Mouse (Mus musculus): ENCODE data around the gene Cxcl1.

Cxcl1 gene

GRCm38 (mm10) chr5:90884628-90885242, 6.3 kb upstream of the Cxcl1 start:
- no peak for DNase-seq (ENCODE audit: low read depth, low spot score)

DNA sequence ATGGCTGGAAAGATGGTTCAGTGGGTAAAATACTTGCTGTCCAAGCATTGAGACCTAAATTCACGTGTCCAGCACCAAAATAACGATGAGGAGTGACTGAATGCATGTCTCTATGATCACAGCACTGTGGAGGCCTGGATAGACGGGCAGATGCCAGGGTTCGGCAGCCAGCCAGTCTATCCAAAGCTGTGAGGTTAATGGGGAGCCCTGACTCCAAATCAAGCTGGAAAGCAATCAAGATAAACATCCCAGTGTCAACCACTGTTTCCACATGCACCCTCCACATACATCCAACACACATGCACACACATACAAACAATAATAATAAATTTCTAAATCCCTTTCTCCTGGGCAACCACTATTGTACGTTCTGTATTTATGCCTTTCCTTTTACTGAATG, 2.4 kb upstream of the Cxcl1 start:
- DNase-seq (ENCODE audit: low read depth, low spot score): no peak

- no peak for DNase-seq (ENCODE audit: low read depth, low spot score)
These were observed 398 bp downstream of the Cxcl1 start for GRCm38 (mm10) chr5:90891464-90891813.

DNA sequence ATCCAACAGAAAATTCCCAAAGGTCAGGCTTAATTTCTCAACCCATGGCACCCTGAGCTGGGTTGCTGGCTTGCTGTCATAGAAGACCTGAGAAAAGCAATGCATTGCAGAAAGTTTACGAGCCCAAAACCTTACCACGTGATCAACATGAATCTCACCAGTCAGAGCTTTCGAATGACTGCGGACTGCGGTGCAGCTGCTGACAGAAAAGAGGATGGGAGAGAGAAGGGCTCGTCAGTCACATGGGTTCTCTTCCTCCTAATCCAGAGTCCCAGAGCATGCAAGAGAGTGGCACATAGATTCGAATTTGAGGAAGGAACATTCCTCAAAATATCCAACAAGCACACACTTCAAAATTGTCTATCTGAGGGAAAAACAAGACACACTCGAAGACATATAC, 3.2 kb downstream of the Cxcl1 start:
- no peak for DNase-seq (ENCODE audit: low read depth, low spot score)

DNA sequence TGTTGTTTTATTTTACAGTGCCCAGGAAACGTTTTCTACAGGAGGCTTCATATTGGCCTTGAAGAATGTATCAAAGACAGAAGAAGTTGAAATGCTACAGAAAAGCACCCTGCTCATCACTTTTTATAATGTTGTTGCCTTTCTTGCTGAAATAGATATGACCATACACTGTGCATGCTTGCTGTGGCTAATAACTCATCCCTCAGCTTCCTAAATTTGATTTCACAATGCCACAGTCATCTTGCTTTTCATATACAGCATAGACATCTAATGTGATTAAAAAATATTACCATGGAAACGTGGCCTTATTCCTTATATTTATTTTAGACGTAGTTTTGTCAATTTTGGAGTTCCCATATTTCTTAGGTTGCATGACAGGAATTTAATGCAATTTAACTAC, 6.4 kb downstream of the Cxcl1 start:
- no peak for DNase-seq (ENCODE audit: low read depth, low spot score)

DNA sequence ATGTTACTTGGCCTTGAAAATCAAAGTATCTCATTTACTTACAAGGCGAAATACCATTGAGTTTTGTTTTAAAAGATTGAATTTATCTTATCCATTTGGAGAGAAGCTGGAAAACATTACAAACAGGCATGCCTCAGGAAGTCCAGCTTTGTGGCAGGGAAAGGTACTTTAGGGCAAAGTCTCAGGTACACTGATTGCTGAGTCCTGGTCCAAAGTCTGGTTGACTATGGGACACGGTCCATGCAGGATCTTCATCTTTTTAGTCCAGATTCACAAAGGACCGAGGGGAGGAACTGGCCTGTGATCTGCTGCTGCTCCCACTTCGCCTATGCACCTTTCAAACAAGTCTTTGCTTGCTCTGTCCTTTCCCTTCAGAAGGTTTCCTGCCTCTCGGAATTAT, 8.3 kb downstream of the Cxcl1 start:
- no peak for DNase-seq (ENCODE audit: low read depth, low spot score)

DNA sequence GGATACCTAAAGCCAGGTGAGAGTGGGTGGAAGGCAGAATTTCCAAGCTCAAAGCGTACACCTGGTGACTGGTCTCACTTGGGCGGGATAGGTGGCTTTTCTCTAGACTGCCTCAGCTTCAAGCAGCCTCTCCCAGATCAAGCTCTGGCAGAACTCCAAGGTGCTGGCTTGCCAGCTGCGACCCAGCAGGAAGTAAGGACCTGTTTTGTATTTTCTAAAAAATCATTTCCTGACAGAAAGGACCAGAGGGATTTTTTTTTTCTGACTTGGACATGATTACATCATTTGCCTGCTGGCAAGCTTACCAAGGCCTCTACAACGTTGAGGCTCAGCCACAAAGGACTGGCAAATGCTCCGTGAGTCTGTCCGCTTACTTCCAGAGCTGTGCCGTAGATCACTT, 9.1 kb downstream of the Cxcl1 start:
- DNase-seq (ENCODE audit: low read depth, low spot score): no peak

- DNase-seq (ENCODE audit: low read depth, low spot score): no peak
These were observed 9.6 kb downstream of the Cxcl1 start for GRCm38 (mm10) chr5:90900688-90901087.

GRCm38 (mm10) chr5:90902380-90903260, 11.6 kb downstream of the Cxcl1 start:
- no peak for DNase-seq (ENCODE audit: low read depth, low spot score)

- DNase-seq (ENCODE audit: low read depth, low spot score): no peak
These were observed 12.4 kb downstream of the Cxcl1 start, which contains the start of gene Cxcl2 for GRCm38 (mm10) chr5:90903339-90904020. TSS of gene Cxcl2 (plus strand) at chr5:90903871.

DNA sequence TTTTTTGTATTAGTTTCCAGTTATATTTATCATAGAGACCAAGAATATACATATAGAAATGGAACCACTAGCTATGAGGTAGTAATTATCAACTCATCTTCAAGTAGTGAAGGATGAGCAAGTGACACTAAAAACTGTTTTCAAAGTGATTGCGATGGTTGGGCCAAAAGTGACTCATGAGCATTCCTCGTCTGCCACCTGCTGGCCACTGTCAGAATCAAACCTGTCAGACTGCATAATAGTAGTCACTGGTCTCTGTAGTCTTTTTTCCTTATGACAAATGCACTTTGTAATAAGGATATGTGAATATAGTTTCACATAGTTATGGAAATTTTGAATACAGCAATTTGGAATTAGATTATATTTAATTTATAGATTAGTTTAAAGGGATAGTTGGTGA, 17.9 kb downstream of the Cxcl1 start:
- DNase-seq (ENCODE audit: low read depth, low spot score): no peak

DNA sequence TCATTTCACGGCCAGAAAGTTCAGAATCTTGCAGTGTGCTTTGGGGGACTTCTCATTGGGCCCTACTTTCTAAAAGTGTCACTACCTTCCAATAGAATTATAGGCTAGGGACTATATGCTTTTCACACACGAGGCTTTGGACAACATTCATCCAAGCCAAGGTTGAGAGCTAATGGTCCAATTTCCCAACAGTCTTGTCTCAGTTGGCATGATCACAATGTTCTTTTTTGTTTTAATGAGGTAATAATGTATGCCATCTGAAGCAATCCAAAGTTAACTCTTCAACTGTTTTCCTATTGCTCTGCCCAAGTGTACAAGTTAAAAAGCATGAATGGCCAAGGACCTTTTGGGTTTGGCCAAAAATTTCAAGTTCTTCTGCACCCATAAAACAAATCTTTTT, 28.5 kb downstream of the Cxcl1 start:
- DNase-seq (ENCODE audit: low read depth, low spot score): no peak

GRCm38 (mm10) chr5:90922958-90923357, 31.9 kb downstream of the Cxcl1 start:
- no peak for DNase-seq (ENCODE audit: low read depth, low spot score)

DNA sequence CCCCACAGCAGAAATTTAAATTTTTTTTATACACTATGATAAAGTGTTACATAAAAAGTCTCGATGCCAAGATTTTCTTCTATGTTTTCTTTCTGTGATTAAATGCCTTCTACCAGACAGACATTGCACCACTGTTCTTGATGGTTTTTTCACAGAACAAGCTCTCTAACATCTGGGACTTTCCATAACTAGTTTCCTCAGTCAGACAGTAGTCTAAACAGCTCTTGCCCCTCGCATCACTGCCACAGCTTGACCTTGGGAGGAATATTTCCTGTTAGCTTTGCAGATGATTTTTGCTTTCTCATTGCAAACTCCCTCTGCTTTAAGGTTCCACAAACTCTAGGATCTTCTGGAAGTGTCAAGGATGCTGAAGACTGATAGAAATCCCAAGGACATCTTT, 39.5 kb downstream of the Cxcl1 start:
- no peak for DNase-seq (ENCODE audit: low read depth, low spot score)

DNA sequence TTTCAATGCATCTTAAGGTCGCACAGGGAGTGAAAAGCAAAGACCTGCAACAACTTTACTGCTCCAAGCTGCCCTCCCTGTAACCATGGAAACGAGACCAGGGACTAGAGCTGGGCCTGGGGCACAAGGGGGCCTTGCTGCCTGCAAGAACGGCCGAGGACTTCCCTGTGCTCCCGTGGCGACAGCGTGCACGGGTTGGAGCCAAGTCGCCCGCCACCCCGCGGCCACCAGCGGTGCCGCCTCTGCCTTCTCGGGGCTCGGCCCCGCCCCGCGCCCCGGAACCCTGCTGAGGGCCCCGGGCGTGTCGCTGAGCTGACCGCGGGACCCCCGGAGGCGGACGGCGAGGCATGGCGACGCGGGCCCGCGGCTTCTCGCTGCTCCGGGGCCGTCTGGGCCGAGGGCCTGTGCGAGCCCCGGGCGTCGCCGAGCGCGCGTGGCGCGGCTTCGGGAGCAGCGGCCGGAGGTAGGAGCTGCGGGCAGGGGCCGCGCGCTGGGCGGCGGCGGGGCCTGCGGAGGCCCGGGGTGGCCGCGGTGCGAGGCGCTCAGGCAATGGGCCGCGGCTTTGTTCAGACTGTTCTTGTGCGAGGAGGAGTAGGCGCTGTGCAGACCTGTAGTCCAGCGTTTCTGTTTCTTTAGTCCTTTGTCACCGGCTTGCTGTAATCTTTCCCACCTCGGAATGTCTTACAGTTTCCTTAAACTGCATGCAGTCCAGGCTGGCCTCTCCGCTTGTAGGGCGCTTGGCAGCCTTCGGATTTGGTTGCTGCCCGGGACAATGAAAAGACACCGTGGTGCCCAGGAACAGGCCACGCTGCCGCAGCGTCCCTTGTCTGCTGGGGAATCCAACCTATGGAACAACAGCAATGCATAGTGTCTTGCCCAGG, 40.2 kb downstream of the Cxcl1 start, which contains the start of gene Mthfd2l:
TSS of gene Mthfd2l (plus strand) at position 147 of the 881 bp plus-strand sequence.
- peak; percentile 59 for DNase-seq (ENCODE audit: low read depth, low spot score)

DNA sequence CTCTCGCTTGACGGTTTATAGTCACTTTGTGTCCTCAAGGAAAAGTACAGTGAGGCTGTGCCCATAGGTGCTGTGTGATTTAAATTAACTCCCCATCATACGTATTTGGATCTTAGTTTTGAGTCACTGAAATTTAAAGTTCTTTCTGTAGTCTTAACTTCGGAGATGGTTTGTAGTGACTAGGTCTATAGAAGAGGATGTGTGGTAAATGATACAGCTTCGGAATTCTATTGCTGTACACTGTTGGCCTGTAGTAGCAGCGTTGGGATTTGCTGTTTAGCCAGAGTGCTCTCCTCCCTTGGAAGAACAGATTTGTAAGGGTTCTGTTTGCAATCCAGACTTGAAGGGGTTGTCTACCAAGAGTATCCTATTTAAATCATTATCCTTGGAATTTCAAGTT, 40.9 kb downstream of the Cxcl1 start:
- no peak for DNase-seq (ENCODE audit: low read depth, low spot score)

DNA sequence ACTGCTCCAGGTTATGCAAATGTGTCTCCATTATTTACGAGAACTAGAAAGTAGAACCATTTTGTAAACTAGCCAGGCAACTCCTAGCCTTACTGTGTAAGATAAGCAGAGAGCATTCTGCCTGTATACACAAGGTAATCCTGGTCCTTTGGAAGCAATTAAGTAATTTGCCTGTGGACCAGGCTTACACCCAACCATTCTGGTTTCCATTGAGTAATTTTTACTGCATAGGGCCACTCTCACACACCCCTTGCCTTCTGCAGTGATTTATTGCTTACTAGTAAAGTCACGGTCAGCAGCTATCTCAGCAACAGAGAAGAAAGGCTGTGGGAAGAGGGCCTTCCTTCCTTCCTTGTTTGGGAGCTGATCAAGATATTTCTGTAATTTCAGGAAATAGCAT, 45.7 kb downstream of the Cxcl1 start:
- DNase-seq (ENCODE audit: low read depth, low spot score): no peak

Data from WW6 (cell line).